21 mouse cellular contexts compared by ENCODE assay signal in genomic region chr9:77587616-77588015, GRCm38 (mm10). TPM values are rescaled to one million over a fixed set of nuclear protein-coding genes. Genes with fewer than 3 reads are reported as not detected.
A peak's percentile ranks its signal among the peaks of the same experiment; 100 is the strongest.
DNase-seq lines count a peak whose midpoint lies in the region; ATAC-seq lines count a peak whose summit lies in the region.
"Had no signal": no experiment of that assay in that cellular context is flagged by ENCODE, and none has a peak within 500 bp of the region (broad histone marks: within the 10 kb centered on the region; RNA-seq: fewer than 3 reads in every experiment).

No protein-coding gene starts in this region.

- peak overlapping the region; percentile 10; the same call in 1 of the 2 replicates for H3K27ac ChIP-seq in midbrain, embryonic 10.5 days (replicated peaks)
- no peak overlapping the region for H3K27ac ChIP-seq in midbrain, embryonic 11.5 days (ENCODE audit: low read depth, low read length)
- H3K27ac ChIP-seq in stomach, embryonic 16.5 days (ENCODE audit: low read length) = peak overlapping the region; percentile 36
- H3K27ac ChIP-seq: gastrocnemius, adult 2 months; heart, embryonic 13.5 days; hindbrain, embryonic 12.5 days had no signal

- peaks cover 19% of the 10 kb centered on the region for H3K4me1 ChIP-seq in midbrain, embryonic 10.5 days
- no peaks in the 10 kb centered on the region; the same call in 1 of the 2 replicates for H3K4me1 ChIP-seq in midbrain, embryonic 11.5 days (ENCODE audit: control insufficient read depth, insufficient read depth, low read length)
- H3K4me1 ChIP-seq in stomach, embryonic 16.5 days (ENCODE audit: control insufficient read depth, insufficient read depth, low read length) = no peaks in the 10 kb centered on the region
- H3K4me1 ChIP-seq: hindbrain, embryonic 12.5 days had no signal

- 83% methylated on average over 7 of the region's 7 CpGs for WGBS in midbrain, embryonic 10.5 days
- WGBS in midbrain, embryonic 11.5 days = 72% methylated on average over 7 of the region's 7 CpGs
- WGBS in stomach, embryonic 16.5 days = 84% methylated on average over 7 of the region's 7 CpGs

- no peaks in the 10 kb centered on the region for H3K9me3 ChIP-seq in midbrain, embryonic 10.5 days (replicated peaks)
- no peaks in the 10 kb centered on the region for H3K9me3 ChIP-seq in midbrain, embryonic 11.5 days (ENCODE audit: control insufficient read depth, low read length)
- no peaks in the 10 kb centered on the region for H3K9me3 ChIP-seq in stomach, embryonic 16.5 days (replicated peaks; ENCODE audit: control insufficient read depth, low read length)
- H3K9me3 ChIP-seq: forebrain, embryonic 12.5 days; heart, embryonic 13.5 days; hindbrain, embryonic 12.5 days had no signal

- H3K4me2 ChIP-seq in midbrain, embryonic 11.5 days = no peak overlapping the region
- no peak overlapping the region for H3K4me2 ChIP-seq in stomach, embryonic 16.5 days (ENCODE audit: low read depth, low read length)
- H3K4me2 ChIP-seq: forebrain, embryonic 12.5 days; heart, embryonic 13.5 days; hindbrain, embryonic 12.5 days had no signal

- no peaks in the 10 kb centered on the region for H3K27me3 ChIP-seq in midbrain, embryonic 10.5 days (ENCODE audit: low read depth, poor library complexity, severe bottlenecking)
- H3K27me3 ChIP-seq in midbrain, embryonic 11.5 days (ENCODE audit: control insufficient read depth, insufficient read depth, low read length) = no peaks in the 10 kb centered on the region
- no peaks in the 10 kb centered on the region for H3K27me3 ChIP-seq in stomach, embryonic 16.5 days (ENCODE audit: control insufficient read depth, insufficient read depth, low read length)
- H3K27me3 ChIP-seq: forebrain, embryonic 12.5 days; heart, embryonic 13.5 days; hindbrain, embryonic 12.5 days had no signal

- no peak for ATAC-seq in midbrain, embryonic 11.5 days (ENCODE audit: low FRiP score)
- ATAC-seq in stomach, embryonic 16.5 days (ENCODE audit: insufficient read depth, low FRiP score) = no peak
- ATAC-seq: hindbrain, embryonic 16.5 days; intestine, postnatal 0 days had no signal

- DNase-seq in adrenal gland, postnatal 14 days = peak; percentile 53
- DNase-seq in adrenal gland, adult 8-10 months = no peak
- DNase-seq in midbrain, embryonic 10.5 days (ENCODE audit: low spot score) = no peak
- no peak for DNase-seq in midbrain, embryonic 11.5 days (ENCODE audit: low spot score, missing footprints)
- DNase-seq in spleen, postnatal 14 days (ENCODE audit: low spot score in 2 of 2) = no peak
- DNase-seq: cerebellum, adult 11 months; cerebellum, adult 8-10 months; cerebellum, postnatal 14 days; forebrain, postnatal 0 days; gastrocnemius, adult 2 months; gastrocnemius, postnatal 25 days; heart, postnatal 4 days had no signal

- no peak overlapping the region for H3K9ac ChIP-seq in midbrain, embryonic 11.5 days (ENCODE audit: low read length)
- H3K9ac ChIP-seq in stomach, embryonic 16.5 days (ENCODE audit: low read length) = no peak overlapping the region
- H3K9ac ChIP-seq: forebrain, embryonic 12.5 days; forebrain, postnatal 0 days; heart, embryonic 13.5 days; hindbrain, embryonic 12.5 days had no signal

- no peaks in the 10 kb centered on the region for H3K36me3 ChIP-seq in midbrain, embryonic 10.5 days
- H3K36me3 ChIP-seq in midbrain, embryonic 11.5 days (ENCODE audit: control insufficient read depth, insufficient read depth, low read length) = no peaks in the 10 kb centered on the region
- no peaks in the 10 kb centered on the region for H3K36me3 ChIP-seq in stomach, embryonic 16.5 days (ENCODE audit: control insufficient read depth, insufficient read depth, low read length)
- H3K36me3 ChIP-seq: forebrain, embryonic 12.5 days; heart, embryonic 13.5 days; hindbrain, embryonic 12.5 days had no signal

- H3K4me3 ChIP-seq in midbrain, embryonic 10.5 days = no peak overlapping the region
- no peak overlapping the region for H3K4me3 ChIP-seq in midbrain, embryonic 11.5 days (ENCODE audit: low read depth, low read length)
- no peak overlapping the region for H3K4me3 ChIP-seq in stomach, embryonic 16.5 days (replicated peaks; ENCODE audit: low read length)
- H3K4me3 ChIP-seq: erythroblast, embryonic 14.5 days; forebrain, embryonic 12.5 days; gastrocnemius, adult 2 months; heart, embryonic 13.5 days; hindbrain, embryonic 12.5 days had no signal

RNA-seq across cellular contexts. Expression of gene Lrrc1, which starts 42.9 kb away (rescaled TPM):
- total RNA-seq in adrenal gland, postnatal 14 days (2021) = 11.3 and 16.6 TPM in 2 replicates
- 10 to 100 TPM in 3 of 4 experiments, 1 to 10 TPM in 1; 9.1 to 20.4 (median 14.8) TPM for total RNA-seq in adrenal gland, adult 8-10 months (2022)
- polyA plus RNA-seq in midbrain, embryonic 10.5 days (2016; fragmentation: Nextera tagmentation; extraction: Ambion mirVana) = 5.8 and 6.5 TPM in 2 replicates
- 5.0 and 6.6 TPM in 2 replicates for polyA plus RNA-seq in midbrain, embryonic 11.5 days (2014; fragmentation: Nextera tagmentation; extraction: Ambion mirVana)
- polyA plus RNA-seq in stomach, embryonic 16.5 days (2015; fragmentation: Nextera tagmentation; extraction: Ambion mirVana) = 17.7 and 19.2 TPM in 2 replicates

RNA-seq across cellular contexts. Expression of gene Klhl31, which starts 48.7 kb away (rescaled TPM):
- total RNA-seq in adrenal gland, postnatal 14 days (2021) = 0.04 TPM in 1 of 2 replicates, not detected in the other
- under 1 TPM in 2 of 4 experiments, not detected in 2; 0.03 to 0.09 TPM for total RNA-seq in adrenal gland, adult 8-10 months (2022)
- polyA plus RNA-seq in midbrain, embryonic 10.5 days (2016; fragmentation: Nextera tagmentation; extraction: Ambion mirVana) = 0.36 and 0.39 TPM in 2 replicates
- 0.14 and 0.32 TPM in 2 replicates for polyA plus RNA-seq in midbrain, embryonic 11.5 days (2014; fragmentation: Nextera tagmentation; extraction: Ambion mirVana)
- polyA plus RNA-seq in stomach, embryonic 16.5 days (2015; fragmentation: Nextera tagmentation; extraction: Ambion mirVana) = 0.37 and 6.6 TPM in 2 replicates
- total RNA-seq: common myeloid progenitor, adult 5-6 weeks; granulocyte monocyte progenitor cell, adult 5-6 weeks had no signal
- polyA plus RNA-seq: erythroblast, embryonic 14.5 days; intestine, postnatal 0 days had no signal
